Mouse (Mus musculus) neural tube, embryonic 13.5 days (tissue): Measurements from ENCODE around the gene Smbd1. TPM values are rescaled to one million over a fixed set of nuclear protein-coding genes. Genes with fewer than 3 reads are reported as not detected.

Experiments
- ATAC-seq: fragments of 200-750 bp; cut with Nextera tagmentation; 2 replicates; pipeline ENCODE4 v1.8.0; 2017; ENCODE audit warnings: low read depth, mild to moderate bottlenecking, moderate TSS enrichment, moderate library complexity
- H3K27ac ChIP-seq: fragments of 300-500 bp; sonication (generic); replicated peaks from 2 replicates; pipeline ENCODE4 v1.5.1; 2015; ENCODE audit warnings: moderate library complexity, mild to moderate bottlenecking, inconsistent platforms
- H3K27me3 ChIP-seq: fragments of 300-500 bp; sonication (generic); 2 replicates; pipeline ENCODE4 v1.6.1; 2015; ENCODE audit warnings: mild to moderate bottlenecking, inconsistent platforms
- H3K36me3 ChIP-seq: fragments of 300-500 bp; sonication (generic); 2 replicates; pipeline ENCODE4 v1.6.1; 2015; ENCODE audit warnings: mild to moderate bottlenecking, inconsistent platforms
- H3K4me1 ChIP-seq: fragments of 300-500 bp; sonication (generic); replicated peaks from 2 replicates; pipeline ENCODE4 v1.6.1; 2015; ENCODE audit warnings: inconsistent platforms
- H3K4me2 ChIP-seq: fragments of 300-500 bp; sonication (generic); 2 replicates; pipeline ENCODE4 v1.6.1; 2015; ENCODE audit warnings: inconsistent platforms, mild to moderate bottlenecking, moderate library complexity
- H3K4me3 ChIP-seq: fragments of 300-500 bp; sonication (generic); 2 replicates; pipeline ENCODE4 v1.5.1; 2015; ENCODE audit warnings: mild to moderate bottlenecking, inconsistent platforms
- H3K9ac ChIP-seq: fragments of 300-500 bp; sonication (generic); 2 replicates; pipeline ENCODE4 v1.6.1; 2015; ENCODE audit warnings: moderate library complexity, mild to moderate bottlenecking, inconsistent platforms
- H3K9me3 ChIP-seq: fragments of 300-500 bp; sonication (generic); 2 replicates; pipeline ENCODE4 v1.6.1; 2016; ENCODE audit warnings: inconsistent platforms
- WGBS: fragments of 180-500 bp; shearing (Covaris S2); methylation state at CpG from one replicate; pipeline ENCODE4 v1.1.7; 2015; 5-methylcytosine and 5-hydroxymethylcytosine counted together
- polyA plus RNA-seq: library from polyadenylated mRNA; unstranded; fragments of >200 nt; fragmentation: Nextera tagmentation; extraction: Ambion mirVana; gene quantifications from 2 replicates; pipeline ENCODE4 v1.2.1, GENCODE M21; 2015

The Smbd1 gene
- polyA plus RNA-seq, 1 experiment from 2014 or later = not detected

- no peaks in the 10 kb centered on the region for H3K4me1 ChIP-seq
- no peak overlapping the region for H3K27ac ChIP-seq
- 93% methylated on average over 13 of the region's 13 CpGs for WGBS
- H3K9ac ChIP-seq = no peak overlapping the region
- no peaks in the 10 kb centered on the region for H3K9me3 ChIP-seq
- H3K36me3 ChIP-seq = peaks cover 79% of the 10 kb centered on the region
- no peak overlapping the region for H3K4me3 ChIP-seq
- no peak for ATAC-seq
- H3K4me2 ChIP-seq = no peak overlapping the region
- no peaks in the 10 kb centered on the region for H3K27me3 ChIP-seq
Measured at GRCm38 (mm10) chr16:32824061-32824460, 13.8 kb upstream of the Smbd1 start.

GRCm38 (mm10) chr16:32823487-32823886, 13.2 kb upstream of the Smbd1 start:
- Histone ChIP-seq H3K36me3 (peaks cover 73% of the 10 kb centered on the region), H3K4me2 (no peak overlapping the region)

GRCm38 (mm10) chr16:32822881-32823280, 12.6 kb upstream of the Smbd1 start:
- H3K36me3 ChIP-seq = peaks cover 67% of the 10 kb centered on the region
- H3K4me2 ChIP-seq = no peak overlapping the region
- no peaks in the 10 kb centered on the region for H3K4me1 ChIP-seq
- no peaks in the 10 kb centered on the region for H3K27me3 ChIP-seq
- ATAC-seq = no peak
- no peak overlapping the region for H3K27ac ChIP-seq
- H3K4me3 ChIP-seq = no peak overlapping the region
- 86% methylated on average over 5 of the region's 5 CpGs for WGBS
- H3K9ac ChIP-seq = no peak overlapping the region
- no peaks in the 10 kb centered on the region for H3K9me3 ChIP-seq

More at GRCm38 (mm10) chr16:32823487-32823886, 13.2 kb upstream of the Smbd1 start:
- 96% methylated on average over 8 of the region's 8 CpGs for WGBS
- Histone ChIP-seq H3K4me1 (no peaks in the 10 kb centered on the region), H3K9ac (no peak overlapping the region), H3K27ac (no peak overlapping the region), H3K27me3 (no peaks in the 10 kb centered on the region), H3K9me3 (no peaks in the 10 kb centered on the region), H3K4me3 (no peak overlapping the region)
- no peak for ATAC-seq

GRCm38 (mm10) chr16:32822450-32822827, 12.2 kb upstream of the Smbd1 start:
- H3K27ac ChIP-seq = no peak overlapping the region
- no peak overlapping the region for H3K9ac ChIP-seq
- no peak overlapping the region for H3K4me3 ChIP-seq
- WGBS = 94% methylated on average over 6 of the region's 6 CpGs
- H3K4me1 ChIP-seq = no peaks in the 10 kb centered on the region
- no peak for ATAC-seq
- peaks cover 63% of the 10 kb centered on the region for H3K36me3 ChIP-seq
- H3K9me3 ChIP-seq = no peaks in the 10 kb centered on the region
- no peaks in the 10 kb centered on the region for H3K27me3 ChIP-seq
- no peak overlapping the region for H3K4me2 ChIP-seq

- Histone ChIP-seq H3K27me3 (no peaks in the 10 kb centered on the region), H3K9me3 (no peaks in the 10 kb centered on the region), H3K9ac (no peak overlapping the region), H3K36me3 (peaks cover 58% of the 10 kb centered on the region), H3K4me1 (no peaks in the 10 kb centered on the region), H3K27ac (no peak overlapping the region), H3K4me3 (no peak overlapping the region), H3K4me2 (no peak overlapping the region)
- 78% methylated on average over 10 of the region's 10 CpGs for WGBS
- no peak for ATAC-seq
Measured at GRCm38 (mm10) chr16:32821772-32822449, 11.6 kb upstream of the Smbd1 start.

- H3K36me3 ChIP-seq = peaks cover 23% of the 10 kb centered on the region
- no peak overlapping the region for H3K9ac ChIP-seq
- H3K9me3 ChIP-seq = no peaks in the 10 kb centered on the region
- no peak overlapping the region for H3K27ac ChIP-seq
- peaks cover 14% of the 10 kb centered on the region for H3K4me1 ChIP-seq
- ATAC-seq = no peak
- 0 out of 2 replicates have a peak, but pooled peaks cover 5% of the 10 kb centered on the region for H3K27me3 ChIP-seq
- no peak overlapping the region for H3K4me2 ChIP-seq
- 85% methylated on average over 5 of the region's 5 CpGs for WGBS
- no peak overlapping the region for H3K4me3 ChIP-seq
Measured at GRCm38 (mm10) chr16:32818441-32818840, 8.2 kb upstream of the Smbd1 start.

GRCm38 (mm10) chr16:32818036-32818435, 7.8 kb upstream of the Smbd1 start:
- Histone ChIP-seq H3K36me3 (peaks cover 19% of the 10 kb centered on the region), H3K27ac (no peak overlapping the region), H3K27me3 (0 out of 2 replicates have a peak, but pooled peaks cover 5% of the 10 kb centered on the region), H3K4me3 (no peak overlapping the region), H3K4me1 (peaks cover 16% of the 10 kb centered on the region), H3K4me2 (no peak overlapping the region), H3K9me3 (no peaks in the 10 kb centered on the region), H3K9ac (no peak overlapping the region)
- WGBS = 88% methylated on average over 4 of the region's 4 CpGs
- no peak for ATAC-seq

GRCm38 (mm10) chr16:32815160-32815605, 4.9 kb upstream of the Smbd1 start:
- Histone ChIP-seq H3K27ac (no peak overlapping the region), H3K4me1 (peaks cover 17% of the 10 kb centered on the region), H3K36me3 (no peaks in the 10 kb centered on the region), H3K27me3 (peaks cover 5% of the 10 kb centered on the region; the same call in 1 of the 2 replicates), H3K4me3 (peak overlapping the region; percentile 25), H3K9me3 (no peaks in the 10 kb centered on the region), H3K9ac (0 out of 2 replicates have a peak overlapping the region, but pooled peaks have one; percentile 35), H3K4me2 (peak overlapping the region; percentile 52)
- no peak for ATAC-seq
- WGBS = 3% methylated on average over 6 of the region's 6 CpGs

- Histone ChIP-seq H3K4me1 (peaks cover 17% of the 10 kb centered on the region), H3K9ac (0 out of 2 replicates have a peak overlapping the region, but pooled peaks have one; percentile 31), H3K4me3 (peak overlapping the region; percentile 25), H3K9me3 (no peaks in the 10 kb centered on the region), H3K36me3 (no peaks in the 10 kb centered on the region), H3K4me2 (peak overlapping the region; percentile 52), H3K27ac (no peak overlapping the region), H3K27me3 (peaks cover 5% of the 10 kb centered on the region; the same call in 1 of the 2 replicates)
- ATAC-seq = peak; percentile 41; the same call in 1 of the 2 replicates
- WGBS = 21% methylated on average over 14 of the region's 14 CpGs
Measured at GRCm38 (mm10) chr16:32814539-32814938, 4.3 kb upstream of the Smbd1 start.

GRCm38 (mm10) chr16:32813771-32814170, 3.5 kb upstream of the Smbd1 start:
- H3K27me3 ChIP-seq = peaks cover 5% of the 10 kb centered on the region; the same call in 1 of the 2 replicates
- ATAC-seq = no peak
- H3K4me3 ChIP-seq = no peak overlapping the region
- WGBS = 75% methylated on average over 3 of the region's 3 CpGs
- no peaks in the 10 kb centered on the region for H3K9me3 ChIP-seq
- no peak overlapping the region for H3K9ac ChIP-seq
- H3K36me3 ChIP-seq = no peaks in the 10 kb centered on the region
- H3K4me1 ChIP-seq = peaks cover 17% of the 10 kb centered on the region
- H3K4me2 ChIP-seq = no peak overlapping the region
- no peak overlapping the region for H3K27ac ChIP-seq

- ATAC-seq = no peak
- 47% methylated on average over 9 of the region's 9 CpGs for WGBS
- H3K4me2 ChIP-seq = peak overlapping the region; percentile 25
- H3K27me3 ChIP-seq = peaks cover 5% of the 10 kb centered on the region; the same call in 1 of the 2 replicates
- H3K9ac ChIP-seq = no peak overlapping the region
- no peak overlapping the region for H3K4me3 ChIP-seq
- no peaks in the 10 kb centered on the region for H3K36me3 ChIP-seq
- H3K27ac ChIP-seq = no peak overlapping the region
- no peaks in the 10 kb centered on the region for H3K9me3 ChIP-seq
- H3K4me1 ChIP-seq = peaks cover 17% of the 10 kb centered on the region
Measured at GRCm38 (mm10) chr16:32813362-32813761, 3.1 kb upstream of the Smbd1 start.

GRCm38 (mm10) chr16:32812888-32813361, 2.6 kb upstream of the Smbd1 start:
- Histone ChIP-seq H3K4me2 (peak overlapping the region; percentile 25), H3K27ac (no peak overlapping the region), H3K36me3 (no peaks in the 10 kb centered on the region), H3K9me3 (no peaks in the 10 kb centered on the region), H3K27me3 (peaks cover 5% of the 10 kb centered on the region; the same call in 1 of the 2 replicates), H3K4me1 (peaks cover 17% of the 10 kb centered on the region), H3K9ac (no peak overlapping the region), H3K4me3 (no peak overlapping the region)
- 3% methylated on average over 9 of the region's 9 CpGs for WGBS
- ATAC-seq = peak; percentile 56; the same call in 1 of the 2 replicates
